Mouse (Mus musculus) neural tube, embryonic 10.5 days (tissue): Measurements from ENCODE around the gene Fah.

Experiments used
- DNase-seq: peaks from one replicate; pipeline ENCODE4 v3.0.0-alpha.2; 2017; ENCODE audit warnings: low spot score; ENCODE audit errors: extremely low spot score

Fah gene

DNA sequence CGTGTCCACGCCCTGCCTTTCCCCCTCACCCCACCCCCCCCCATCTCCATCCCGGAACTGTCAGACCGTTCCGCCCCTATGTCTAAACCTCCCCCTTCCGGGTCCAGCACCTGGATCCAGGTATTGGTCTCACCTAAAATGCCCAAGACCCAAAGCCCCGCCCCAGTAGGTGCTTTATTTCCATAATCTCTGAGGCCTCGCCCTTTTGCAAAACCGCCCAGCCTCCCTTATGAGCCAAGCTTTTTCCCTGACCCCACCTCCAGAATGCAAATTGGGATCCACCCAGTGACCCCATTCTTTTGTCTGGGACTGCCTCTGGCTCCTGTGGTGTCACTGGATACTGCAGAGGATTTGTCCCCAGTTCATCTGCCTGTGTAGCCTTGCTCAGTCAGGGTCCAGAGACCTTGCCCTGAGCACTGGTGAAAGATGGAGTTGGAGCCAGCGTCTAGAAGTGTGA lies at the start of gene Fah:
Gene Fah, minus strand, starts transcription at position 430 of the 457 bp plus-strand sequence.
- DNase-seq = peak; percentile 39

- no peak for DNase-seq
Measured at GRCm38 (mm10) chr7:84652740-84653139, 46.2 kb upstream of the Fah start.

DNA sequence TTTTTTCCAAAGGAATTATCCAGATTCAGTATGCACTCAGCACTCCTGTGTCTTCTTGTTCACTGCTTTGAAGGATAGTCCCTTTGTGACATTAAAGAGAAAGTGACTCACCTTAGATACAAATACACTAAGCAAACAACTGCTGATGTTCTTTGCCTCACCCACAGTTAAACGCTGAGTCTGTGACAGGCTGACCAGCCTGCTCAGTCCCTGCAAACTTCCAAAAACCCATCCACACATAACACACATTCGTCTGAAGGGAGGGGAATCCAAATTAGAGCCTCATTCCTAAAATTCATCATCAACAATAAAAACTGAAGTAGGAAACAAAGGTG lies 45.4 kb upstream of the Fah start:
- DNase-seq = no peak

GRCm38 (mm10) chr7:84651303-84651986 lies 44.9 kb upstream of the Fah start:
- DNase-seq = no peak

DNA sequence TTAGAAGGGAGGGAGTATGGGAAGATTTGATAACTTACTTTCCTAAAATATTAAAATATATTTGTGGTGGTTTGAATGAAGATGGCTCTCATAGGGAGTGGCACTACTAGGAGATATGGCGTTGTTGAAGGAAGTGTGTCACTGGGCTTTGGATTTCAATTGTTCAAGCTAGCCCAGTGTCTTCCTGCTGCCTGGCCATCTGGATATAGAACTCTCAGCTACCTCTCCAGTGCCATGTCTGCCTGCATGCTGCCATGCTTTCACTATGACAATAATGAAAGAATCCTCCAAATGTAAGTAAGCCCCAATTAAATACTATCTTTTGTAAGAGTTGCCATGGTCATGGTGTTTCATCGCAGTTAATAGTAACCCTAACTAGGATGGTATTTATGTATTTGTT lies 42.5 kb upstream of the Fah start:
- no peak for DNase-seq

DNA sequence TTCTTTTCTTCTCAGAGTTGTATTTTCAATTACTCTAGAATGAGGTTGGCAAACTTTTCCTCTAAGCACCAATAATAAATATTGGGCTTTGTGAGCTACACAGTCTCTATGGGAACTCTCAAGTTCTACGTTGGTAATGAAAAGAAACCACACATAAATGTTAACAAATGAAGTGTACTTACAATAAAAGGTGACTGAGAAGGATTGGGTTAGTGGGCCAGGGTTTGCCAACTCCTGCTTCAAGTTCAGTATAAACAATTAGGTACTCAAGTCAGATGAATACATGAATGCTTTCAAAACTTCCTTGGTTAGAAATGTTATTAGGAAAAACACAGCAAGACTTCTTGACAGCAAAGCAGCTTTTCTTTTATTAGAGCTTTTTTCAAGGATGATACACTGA lies 39.7 kb upstream of the Fah start:
- DNase-seq = no peak

DNA sequence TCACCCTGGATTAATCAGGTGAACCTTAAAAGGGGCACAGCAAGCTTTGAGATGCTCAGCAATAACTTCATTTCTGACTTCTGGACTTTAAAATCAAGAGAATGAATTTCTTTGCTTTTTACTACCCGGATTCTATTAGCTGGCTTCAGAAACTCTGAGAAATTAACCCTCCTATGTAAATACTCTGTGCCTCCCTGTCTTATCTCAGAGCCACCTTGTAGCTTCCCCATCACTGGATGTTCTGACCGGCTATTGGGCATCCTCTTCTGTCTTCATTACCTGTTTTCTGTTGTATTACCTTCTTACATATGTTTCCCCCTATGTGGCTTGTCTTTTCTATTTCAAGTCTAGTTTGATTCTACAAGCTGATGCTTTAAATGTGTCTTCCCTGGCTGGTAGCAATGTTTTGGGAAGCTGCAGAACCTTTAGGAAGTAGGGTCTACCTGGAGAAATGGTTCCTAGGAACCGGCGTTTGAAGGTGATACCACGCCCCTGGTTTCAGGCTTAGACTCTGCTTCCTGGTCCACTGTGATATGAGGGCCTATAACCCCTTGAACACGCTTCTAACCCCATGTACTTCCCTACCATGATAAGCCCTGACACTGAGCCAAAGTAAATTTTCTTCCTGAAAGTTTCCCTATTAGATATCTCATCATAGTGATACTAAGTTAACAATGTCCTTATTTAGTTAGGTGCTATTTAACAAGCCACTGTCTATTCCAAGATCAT lies 36.9 kb upstream of the Fah start:
- no peak for DNase-seq

DNA sequence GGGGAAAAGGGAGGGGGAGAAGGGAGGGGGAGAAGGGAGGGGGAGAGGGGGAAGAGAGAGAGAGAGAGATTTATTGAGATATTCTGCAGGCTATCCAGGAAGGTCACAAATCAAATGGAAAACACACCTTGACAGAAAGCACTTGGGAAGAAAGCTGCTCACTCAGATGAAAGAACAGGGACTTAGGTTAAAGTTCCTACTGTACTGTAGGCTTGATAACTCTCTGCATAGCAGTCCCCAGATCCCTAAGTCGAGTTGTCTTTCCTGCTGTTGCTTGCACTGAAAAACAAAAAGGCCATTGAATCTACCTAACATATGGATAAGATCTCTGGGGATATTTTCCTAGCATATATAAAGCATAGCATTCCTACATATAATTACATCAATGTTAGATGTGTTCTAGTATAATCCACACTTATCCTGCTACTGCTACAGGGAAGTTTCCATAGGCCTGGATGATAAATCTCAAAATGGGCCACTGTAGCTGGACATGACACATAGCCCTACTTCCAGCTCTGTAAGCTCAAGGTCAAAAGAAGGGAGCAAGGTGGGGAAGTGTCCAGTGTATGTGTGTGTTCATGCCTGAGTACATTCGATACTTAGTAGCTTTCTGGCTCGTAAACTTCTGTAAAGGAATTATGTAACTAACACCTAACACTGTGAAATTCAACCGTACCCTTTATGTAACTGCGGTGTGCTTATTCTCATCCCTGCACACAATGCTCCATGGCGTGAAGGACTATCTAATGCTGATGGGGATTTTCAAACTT lies 35.8 kb upstream of the Fah start:
- DNase-seq = no peak

DNA sequence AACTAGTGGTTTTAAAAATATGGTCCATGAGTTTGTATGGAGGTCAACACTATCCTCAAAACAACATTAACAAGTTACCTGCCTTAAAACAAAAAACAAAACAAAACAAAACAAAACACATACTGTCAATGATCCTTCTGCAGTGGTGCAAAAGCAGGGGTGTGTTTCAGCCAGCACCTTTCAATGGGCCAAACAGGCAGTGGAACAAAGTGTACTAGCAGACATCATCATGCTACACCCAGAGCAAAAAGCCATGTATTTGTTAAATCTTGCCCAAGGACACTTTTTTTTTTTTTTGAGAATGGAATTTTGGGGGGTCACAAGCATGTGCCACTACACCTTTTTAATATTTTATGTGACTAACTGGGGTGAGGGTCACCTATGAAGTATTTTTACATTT lies 30.4 kb upstream of the Fah start:
- DNase-seq = no peak

GRCm38 (mm10) chr7:84631878-84632277 lies 25.4 kb upstream of the Fah start:
- no peak for DNase-seq

DNA sequence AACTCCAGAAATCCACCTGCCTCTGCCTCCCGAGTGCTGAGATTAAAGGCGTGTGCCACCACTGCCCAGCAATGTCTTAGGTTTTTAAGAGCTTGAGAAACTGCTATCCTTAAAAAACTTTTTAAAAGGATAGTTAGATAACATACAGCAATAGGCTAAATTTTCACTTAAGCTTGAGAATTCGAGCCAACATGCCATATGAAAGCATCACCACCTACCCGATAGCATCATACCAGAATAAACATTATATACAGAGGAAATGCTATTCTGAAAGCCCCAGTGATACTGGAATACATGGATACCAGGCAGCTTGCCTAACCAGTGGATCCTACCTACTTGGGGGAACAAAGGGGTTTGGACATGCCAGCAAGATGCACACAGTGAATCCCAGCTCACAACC lies 17.2 kb upstream of the Fah start:
- DNase-seq = no peak

DNA sequence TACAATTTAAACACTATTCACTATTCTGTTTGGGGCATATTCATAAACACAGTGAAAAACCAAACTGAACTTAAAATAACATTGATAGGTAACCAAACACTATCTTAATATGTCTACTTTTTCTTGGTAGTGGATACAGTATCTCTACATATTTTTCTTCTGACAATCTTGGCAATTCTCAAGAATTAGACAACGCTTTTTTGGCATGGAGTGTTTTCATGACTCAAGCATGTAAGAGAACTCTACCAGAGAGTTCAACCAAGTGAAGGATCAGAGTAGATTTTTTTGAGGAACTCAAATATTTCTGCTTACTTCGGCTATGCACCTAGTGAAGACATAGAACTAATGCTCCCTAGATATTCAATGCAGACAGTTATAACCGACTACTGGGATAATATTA lies 14.4 kb upstream of the Fah start:
- DNase-seq = no peak

DNA sequence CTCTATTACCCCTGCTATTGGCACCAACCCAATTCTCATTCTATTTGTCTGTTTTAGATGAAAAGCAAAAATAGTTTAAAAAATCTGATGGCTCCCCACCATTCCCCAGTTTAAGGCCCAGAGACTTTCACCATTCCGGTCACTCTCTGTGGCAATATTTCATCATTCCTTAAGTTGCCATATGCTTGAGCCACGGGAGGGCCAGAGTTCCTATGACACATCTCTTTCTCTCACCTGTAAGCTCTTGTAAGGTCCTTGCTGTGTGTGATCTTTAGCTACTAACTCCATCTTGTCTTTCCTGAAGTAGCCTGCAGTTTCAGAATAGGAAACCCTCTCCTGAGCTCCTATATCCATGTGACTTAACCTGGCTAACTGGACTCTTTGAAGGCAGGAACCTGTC lies 12.4 kb upstream of the Fah start:
- no peak for DNase-seq

DNA sequence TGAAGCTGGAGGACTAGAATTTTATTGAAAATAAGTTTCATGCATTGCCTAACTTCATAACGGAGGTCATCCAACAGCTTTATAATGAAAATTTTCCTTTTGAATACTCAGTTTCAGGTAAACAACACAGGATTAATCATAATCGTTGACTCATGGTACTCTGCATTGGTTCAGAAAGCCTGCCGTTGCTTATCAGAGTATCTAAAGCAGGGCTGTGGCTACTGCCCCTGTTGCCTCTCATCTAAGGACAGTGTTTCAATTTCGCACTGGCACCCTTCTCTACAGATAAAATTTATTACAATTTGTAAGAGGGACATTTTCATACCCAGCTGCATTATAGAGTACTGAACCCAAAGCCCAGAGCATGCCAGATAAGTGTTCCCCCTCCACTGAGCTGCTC lies 5.9 kb upstream of the Fah start:
- DNase-seq = no peak

- no peak for DNase-seq
Measured at GRCm38 (mm10) chr7:84611609-84612008, 5.1 kb upstream of the Fah start.

GRCm38 (mm10) chr7:84605704-84606292 lies 724 bp downstream of the Fah start:
- DNase-seq = peak; percentile 49

GRCm38 (mm10) chr7:84605033-84605687 lies 1.4 kb downstream of the Fah start:
- peak; percentile 41 for DNase-seq

DNA sequence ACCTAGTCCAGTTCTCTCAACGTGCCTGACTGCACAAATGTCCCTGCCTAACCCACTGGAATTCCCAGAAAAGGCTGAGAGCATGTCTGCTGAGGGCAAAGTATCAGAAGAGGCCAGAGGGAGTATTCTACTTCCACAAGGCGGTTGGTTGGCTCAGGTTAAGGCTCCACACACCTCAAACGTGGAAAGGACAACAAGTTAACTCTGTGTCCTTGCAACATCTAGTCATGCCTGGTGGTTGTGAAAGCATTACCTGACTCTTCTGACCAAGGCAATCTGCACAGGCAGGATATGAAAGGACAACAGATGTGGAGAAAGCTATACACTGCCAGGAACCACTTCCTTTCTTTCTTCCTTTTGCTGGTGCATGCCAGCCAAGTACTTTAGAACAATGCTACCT lies 2.0 kb downstream of the Fah start:
- peak; percentile 11 for DNase-seq

GRCm38 (mm10) chr7:84601331-84601730 lies 5.2 kb downstream of the Fah start:
- peak; percentile 7 for DNase-seq

- DNase-seq = no peak
Measured at GRCm38 (mm10) chr7:84600631-84601030, 5.9 kb downstream of the Fah start.

DNA sequence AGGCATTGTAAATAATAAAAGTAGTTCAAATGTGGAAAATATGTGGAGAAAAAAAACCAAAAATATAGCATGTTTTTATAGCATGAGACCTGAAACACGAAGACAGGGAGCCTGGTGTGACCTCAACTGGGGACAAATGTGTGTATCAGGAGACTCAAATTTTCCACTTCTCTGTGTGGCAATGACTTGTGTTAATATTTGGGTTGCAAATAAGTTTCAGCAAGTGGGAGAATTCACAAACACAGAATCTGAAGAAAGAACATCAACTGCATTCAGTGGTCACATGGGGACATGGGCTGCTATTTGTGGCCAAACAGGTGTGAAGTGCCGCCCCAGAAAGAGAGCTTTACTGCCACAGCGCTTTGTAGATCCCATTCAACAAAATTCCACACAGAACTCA lies 9.9 kb downstream of the Fah start:
- DNase-seq = no peak

GRCm38 (mm10) chr7:84596002-84596401 lies 10.5 kb downstream of the Fah start:
- DNase-seq = no peak
